Mouse (Mus musculus) adrenal gland, postnatal 4 days (tissue): ENCODE results near the gene C1rb. TPM values are rescaled to one million over a fixed set of nuclear protein-coding genes. Genes with fewer than 3 reads are reported as not detected.
"Not testable (repeated sequence)": the region's sequence is repeated elsewhere in the genome, so short reads cannot be mapped to it uniquely, and the experiment has no call there.

ENCODE experiments used
- DNase-seq, 2 experiments: peaks; one replicate each; pipeline ENCODE4 v3.0.0; 2021 to 2022; ENCODE audit warnings: low spot score in 2 of 2, mixed read lengths in 2 of 2
- long read RNA-seq, 2 experiments: library from polyadenylated mRNA; stranded (forward); transcript quantifications; one replicate each; pipeline ENCODE4 v2.0.0; 2021
- total RNA-seq, 2 experiments: library from RNA; stranded (reverse); gene quantifications; 2 replicates each; pipeline ENCODE4 v1.2.3; 2021

The C1rb gene
- total RNA-seq: 1 to 10 TPM; 3.6 to 5.6 TPM
- long read RNA-seq, experiment 1, partial matches to known transcripts: 0 of 2 reads
- long read RNA-seq, experiment 1, other reads (novel, unspliced or antisense): 1 of 2 reads
- long read RNA-seq, experiment 2: 0 reads

- DNase-seq: peak; percentile 18 to 31
Observed at GRCm38 (mm10) chr6:124570026-124570425, at the start of gene C1rb. C1rb (plus strand) TSS chr6:124570294.

DNA sequence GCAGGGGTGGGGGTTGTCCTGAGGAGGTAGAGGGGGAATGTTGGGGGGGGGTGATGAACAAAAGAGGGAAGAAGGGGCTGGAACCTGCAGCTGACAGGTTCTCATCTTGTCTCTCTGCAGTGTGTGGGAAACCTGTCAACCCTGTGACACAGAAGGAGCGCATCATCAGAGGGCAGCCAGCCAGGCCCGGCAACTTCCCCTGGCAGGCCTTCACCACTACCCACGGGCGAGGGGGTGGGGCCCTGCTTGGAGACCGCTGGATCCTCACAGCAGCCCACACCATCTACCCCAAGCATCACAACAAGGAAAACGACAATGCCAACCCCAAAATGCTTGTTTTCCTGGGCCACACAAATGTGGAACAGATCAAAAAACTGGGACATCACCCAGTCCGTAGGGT is 48.0 kb upstream of the C1rb start:
- DNase-seq: not testable (repeated sequence)

DNA sequence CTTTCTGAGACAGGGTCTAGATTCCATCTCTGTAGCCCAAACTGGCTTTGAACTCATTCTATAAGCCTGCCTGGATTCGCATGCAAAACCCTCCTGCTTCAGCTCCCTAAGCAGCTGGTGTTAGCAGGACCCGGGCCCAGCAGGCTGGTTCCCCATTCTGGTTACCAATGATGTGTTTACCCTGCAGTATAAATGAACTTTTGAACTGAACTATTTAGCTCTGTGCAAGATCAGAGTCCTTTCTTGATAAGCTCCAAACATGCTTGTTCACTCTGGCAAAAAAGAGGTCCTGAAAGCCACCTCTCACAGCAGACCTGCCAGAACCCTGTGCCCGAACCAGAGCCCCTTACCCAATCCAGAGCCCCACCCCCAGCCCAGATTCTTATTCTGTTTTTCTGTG is 42.2 kb upstream of the C1rb start:
- no peak for DNase-seq

- no peak for DNase-seq
Observed at GRCm38 (mm10) chr6:124531077-124531476, 39.0 kb upstream of the C1rb start.

DNA sequence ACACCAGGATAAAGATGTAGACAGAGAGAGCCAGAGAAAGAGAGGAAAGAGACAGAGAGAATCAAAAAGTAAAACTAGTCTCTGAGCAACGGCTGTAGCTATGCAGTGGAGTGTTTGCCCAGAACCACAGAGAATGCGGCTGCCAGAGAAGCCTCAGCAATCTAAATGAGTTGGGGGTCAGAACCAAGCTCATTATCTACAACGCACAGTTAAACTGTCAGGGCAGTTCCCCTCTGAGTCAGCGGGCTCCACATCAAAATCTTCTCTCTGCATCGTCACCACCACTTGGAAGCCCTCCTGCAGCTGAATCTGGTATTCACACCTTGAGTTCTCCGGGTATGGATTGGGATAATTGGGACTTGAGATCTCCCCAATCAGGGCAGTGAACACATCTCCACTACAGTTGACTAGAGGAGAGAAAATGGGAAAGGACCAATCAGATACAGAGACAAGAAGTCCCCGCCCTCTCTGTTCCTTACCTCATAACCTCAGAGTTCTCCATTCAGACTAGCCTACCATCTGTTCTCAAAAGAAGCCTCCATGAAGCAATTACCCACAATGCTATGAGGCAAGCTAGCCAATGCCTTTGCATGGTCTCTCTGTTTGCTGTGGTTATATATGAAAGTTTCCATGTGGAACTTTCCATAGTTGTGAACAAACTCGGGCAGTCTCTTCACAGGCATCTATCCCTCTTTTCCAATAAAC is 33.8 kb upstream of the C1rb start:
- not testable (repeated sequence) for DNase-seq

DNA sequence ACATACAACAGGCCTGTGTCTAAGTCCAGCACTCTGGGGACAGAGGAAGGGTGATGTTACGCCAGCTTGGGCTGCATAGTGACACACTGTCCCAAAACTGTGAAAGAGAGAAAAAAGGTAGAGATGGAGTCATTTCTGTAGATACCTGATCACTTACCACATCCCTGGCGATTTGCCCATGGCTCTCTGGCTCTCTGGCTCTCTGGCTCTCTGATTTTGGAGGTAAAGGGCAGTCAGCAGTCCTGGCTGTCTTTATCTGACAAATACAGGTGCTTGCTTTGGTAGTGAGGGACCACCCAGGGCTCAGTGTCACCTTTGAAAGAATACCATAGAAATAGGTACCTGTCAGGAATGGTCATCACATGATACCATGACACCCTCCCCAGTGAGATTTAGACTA is 28.9 kb upstream of the C1rb start:
- DNase-seq: not testable (repeated sequence)

DNA sequence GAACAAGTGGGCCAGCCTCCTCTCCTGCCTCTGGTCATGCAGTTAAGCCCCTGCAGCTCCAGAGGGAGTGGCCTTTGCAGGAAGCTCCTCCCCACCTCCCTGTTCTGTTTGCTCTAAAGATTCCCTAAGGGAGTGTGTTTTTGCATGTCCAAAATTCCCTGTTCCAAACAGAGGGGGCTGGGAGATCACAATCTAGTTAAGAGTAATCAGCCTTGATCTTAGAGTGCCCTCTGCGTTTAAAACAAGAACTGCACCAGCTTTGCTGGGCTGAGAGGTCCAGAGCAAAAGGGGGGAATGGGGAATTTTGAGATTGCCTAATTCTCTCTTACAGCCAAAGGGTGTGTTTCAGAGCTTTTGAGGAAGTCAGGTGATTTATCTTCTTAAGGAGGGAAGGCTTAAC is 27.8 kb upstream of the C1rb start, which contains the start of gene C1s1:
C1s1 (minus strand) TSS at position 76 of the 400 bp plus-strand sequence.
- peak in 1 of 2 experiments; percentile 15 for DNase-seq

GRCm38 (mm10) chr6:124544466-124544865 is 25.6 kb upstream of the C1rb start:
- DNase-seq: no peak

DNA sequence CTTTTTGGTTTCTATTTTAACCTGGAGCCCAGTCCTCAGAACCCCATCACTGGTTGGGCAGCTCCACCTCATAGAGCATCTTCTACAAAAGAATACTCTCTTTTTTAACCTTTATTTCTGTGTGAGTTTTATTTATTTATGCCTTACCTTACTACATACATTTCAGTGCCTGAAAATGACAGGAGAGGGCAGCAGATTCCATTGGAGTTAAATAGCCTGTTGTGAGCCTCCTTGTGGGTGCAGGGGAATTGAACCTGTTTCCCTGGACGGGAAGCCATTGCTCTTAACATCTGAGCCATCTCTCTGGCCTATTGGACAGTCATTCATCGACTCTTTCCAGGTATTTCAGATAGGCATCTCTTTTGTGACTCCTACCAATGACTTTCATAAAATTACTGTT is 24.7 kb upstream of the C1rb start:
- no peak for DNase-seq

- not testable (repeated sequence) for DNase-seq
Observed at GRCm38 (mm10) chr6:124547979-124548378, 22.1 kb upstream of the C1rb start.

- DNase-seq: no peak
Observed at GRCm38 (mm10) chr6:124549023-124549550, 21.0 kb upstream of the C1rb start.

DNA sequence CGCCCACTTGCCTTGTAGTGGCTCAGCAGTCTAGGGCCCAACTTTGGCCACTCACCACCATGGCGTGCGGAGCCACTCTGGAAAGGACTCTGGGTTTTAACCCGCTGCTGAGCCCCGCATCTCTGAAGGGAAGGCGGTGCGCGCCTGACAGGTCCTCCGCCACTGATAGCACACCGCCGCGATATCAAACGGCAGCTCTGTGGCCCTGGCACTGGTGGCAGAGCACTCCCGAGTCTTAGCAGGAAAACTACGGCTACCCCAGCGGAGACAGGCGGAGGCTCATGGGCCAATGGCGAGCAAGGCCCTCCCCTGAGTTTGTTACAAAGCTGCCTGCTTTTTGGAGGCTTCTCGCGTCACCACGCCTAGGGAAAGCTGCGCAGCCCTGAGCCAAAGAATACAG is 17.3 kb upstream of the C1rb start:
- no peak for DNase-seq

GRCm38 (mm10) chr6:124555956-124556355 is 14.1 kb upstream of the C1rb start:
- not testable (repeated sequence) for DNase-seq

- DNase-seq: not testable (repeated sequence)
Observed at GRCm38 (mm10) chr6:124561156-124561555, 8.9 kb upstream of the C1rb start.

GRCm38 (mm10) chr6:124561611-124562010 is 8.5 kb upstream of the C1rb start:
- DNase-seq: not testable (repeated sequence)

GRCm38 (mm10) chr6:124575155-124575678 is 5.1 kb downstream of the C1rb start:
- not testable (repeated sequence) for DNase-seq

GRCm38 (mm10) chr6:124580155-124580554 is 10.1 kb downstream of the C1rb start:
- DNase-seq: not testable (repeated sequence)

- no peak for DNase-seq
Observed at GRCm38 (mm10) chr6:124582231-124582630, 12.1 kb downstream of the C1rb start.

DNA sequence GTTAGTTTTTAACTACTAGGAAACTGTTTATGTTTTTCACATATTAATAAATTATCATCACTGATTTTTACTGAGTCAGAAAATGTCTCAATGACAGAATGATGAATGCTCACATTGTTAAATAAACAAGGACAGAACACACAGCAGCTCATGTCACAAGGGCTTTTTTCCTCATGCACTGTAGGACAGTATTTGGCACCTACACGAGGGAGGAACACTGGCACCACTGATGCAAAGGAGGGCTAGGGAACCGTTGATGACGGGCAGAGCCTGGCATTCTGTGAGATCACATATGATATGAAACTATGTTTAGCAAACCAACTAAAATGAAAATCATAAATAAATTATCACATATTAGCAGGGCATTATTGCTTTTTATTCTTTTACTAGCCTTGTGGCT is 14.8 kb downstream of the C1rb start:
- DNase-seq: no peak

DNA sequence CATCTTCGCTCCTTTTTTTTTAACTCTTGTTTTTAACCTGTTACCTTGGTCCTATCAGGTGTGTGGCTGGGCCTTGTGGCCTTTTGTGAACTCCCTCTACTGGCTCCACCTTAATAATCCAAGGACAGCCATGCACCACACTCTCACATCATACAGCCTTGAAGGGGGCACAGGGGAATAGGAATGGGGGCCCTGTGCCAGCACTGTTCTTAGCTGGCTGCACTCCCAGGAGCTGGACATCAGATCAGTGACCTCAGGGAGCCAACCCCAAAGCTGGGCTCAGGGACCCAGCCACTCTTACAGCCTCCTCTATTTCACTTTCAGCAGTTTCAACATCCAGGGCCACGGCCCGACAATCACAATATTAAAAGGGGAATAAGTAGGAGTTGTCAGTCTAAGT is 15.7 kb downstream of the C1rb start:
- peak; percentile 38 to 55 for DNase-seq

- no peak for DNase-seq
Observed at GRCm38 (mm10) chr6:124586266-124586665, 16.2 kb downstream of the C1rb start.

GRCm38 (mm10) chr6:124588771-124589170 is 18.7 kb downstream of the C1rb start:
- DNase-seq: no peak
